Mouse (Mus musculus): ENCODE measurements around the gene Trim65.

GRCm38 (mm10) chr11:116129091-116129790 lies 1.7 kb downstream of the Trim65 start:
- TF ChIP-seq CTCF (IDR thresholded peaks at IDR 0.05; ENCODE audit: low read depth) (no peak), EP300 (IDR thresholded peaks at IDR 0.05; ENCODE audit: low read depth) (no peak)
